Mouse (Mus musculus) olfactory bulb, adult 2 months (tissue): ENCODE data around the gene Cacna2d2.

Source experiments
- CTCF ChIP-seq: fragments of 200-500 bp; IDR thresholded peaks from 2 replicates; pipeline ENCODE4 v1.5.1; 2012; ENCODE audit warnings: low read depth, mild to moderate bottlenecking, low read length, moderate library complexity; ENCODE audit not compliant: insufficient read depth
- POLR2A ChIP-seq: fragments of 200-500 bp; IDR thresholded peaks from 2 replicates; pipeline ENCODE4 v1.6.1; 2012; ENCODE audit warnings: mild to moderate bottlenecking, low read depth, low read length, moderate library complexity; ENCODE audit not compliant: insufficient read depth

DNA sequence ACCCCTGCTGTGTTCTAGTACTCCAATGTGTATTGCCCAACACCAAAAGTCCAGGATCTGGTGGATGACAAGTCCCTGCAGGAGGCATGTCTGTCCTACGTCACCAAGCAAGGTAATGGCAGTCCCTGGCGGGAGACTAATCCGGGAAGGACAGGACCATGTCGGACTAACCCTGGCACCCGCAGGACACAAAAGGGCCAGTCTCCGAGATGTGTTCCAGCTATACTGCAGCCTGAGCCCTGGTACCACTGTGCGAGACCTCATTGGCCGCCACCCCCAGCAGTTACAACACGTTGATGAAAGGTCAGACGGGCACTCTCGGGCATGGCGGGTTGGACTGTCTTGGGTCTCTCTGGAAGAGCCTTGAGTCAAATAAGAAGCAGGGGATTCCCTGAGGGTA is 145.3 kb downstream of the Cacna2d2 start:
- TF ChIP-seq CTCF = no peak
- no peak for TF ChIP-seq POLR2A
